Mouse (Mus musculus) kidney, postnatal 0 days (tissue): ENCODE measurements around the gene Adamts13. TPM values are rescaled to one million over a fixed set of nuclear protein-coding genes. Genes with fewer than 3 reads are reported as not detected.

Experiments used
- ATAC-seq: fragments of 200-750 bp; cut with Nextera tagmentation; replicated peaks from 2 replicates; pipeline ENCODE4 v1.8.0; 2017; ENCODE audit warnings: low read depth, moderate number of reproducible peaks, moderate TSS enrichment, moderate library complexity; ENCODE audit not compliant: low FRiP score
- DNase-seq: peaks from one replicate; pipeline ENCODE4 v3.0.0-alpha.2; 2016; ENCODE audit warnings: low spot score
- H3K27ac ChIP-seq: fragments of 300-500 bp; sonication (generic); 2 replicates; pipeline ENCODE4 v1.5.1; 2014; ENCODE audit warnings: mild to moderate bottlenecking
- H3K27me3 ChIP-seq: fragments of 300-500 bp; sonication (generic); 2 replicates; pipeline ENCODE4 v1.6.1; 2014; ENCODE audit warnings: low read length, mixed read lengths; ENCODE audit not compliant: insufficient read depth
- H3K36me3 ChIP-seq: fragments of 300-500 bp; sonication (generic); 2 replicates; pipeline ENCODE4 v1.6.1; 2014; ENCODE audit warnings: low read length, mixed read lengths; ENCODE audit not compliant: insufficient read depth
- H3K4me1 ChIP-seq: fragments of 300-500 bp; sonication (generic); replicated peaks from 2 replicates; pipeline ENCODE4 v1.6.1; 2014; ENCODE audit warnings: antibody characterized with exemption, low read length, mixed read lengths; ENCODE audit not compliant: insufficient read depth
- H3K4me2 ChIP-seq: fragments of 300-500 bp; sonication (generic); 2 replicates; pipeline ENCODE4 v1.6.1; 2014; ENCODE audit warnings: mild to moderate bottlenecking, low read length, moderate library complexity, mixed read lengths
- H3K4me3 ChIP-seq: fragments of 300-500 bp; sonication (generic); replicated peaks from 2 replicates; pipeline ENCODE4 v1.5.1; 2014; ENCODE audit warnings: low read depth, low read length
- H3K9ac ChIP-seq: fragments of 300-500 bp; sonication (generic); 2 replicates; pipeline ENCODE4 v1.6.1; 2014; ENCODE audit warnings: low read depth, low read length
- H3K9me3 ChIP-seq: fragments of 300-500 bp; sonication (generic); replicated peaks from 2 replicates; pipeline ENCODE4 v1.6.1; 2016; ENCODE audit warnings: low read length, inconsistent platforms, mixed read lengths
- CTCF ChIP-seq: IDR thresholded peaks from 2 replicates; pipeline ENCODE4 v1.5.1; 2016; ENCODE audit warnings: antibody characterized with exemption, low read depth, mild to moderate bottlenecking, moderate library complexity
- WGBS: fragments of 180-500 bp; shearing (Covaris S2); extraction: QIAGEN DNeasy Blood & Tissue Kit; methylation state at CpG from one replicate; pipeline ENCODE4 v1.1.7; 2014; 5-methylcytosine and 5-hydroxymethylcytosine counted together
- polyA plus RNA-seq: library from polyadenylated mRNA; unstranded; fragments of >200 nt; fragmentation: Nextera tagmentation; extraction: Ambion mirVana; gene quantifications from 2 replicates; pipeline ENCODE4 v1.2.1, GENCODE M21; 2015

Gene Adamts13
- polyA plus RNA-seq, 1 experiment from 2014 or later: 0.13 TPM

DNA sequence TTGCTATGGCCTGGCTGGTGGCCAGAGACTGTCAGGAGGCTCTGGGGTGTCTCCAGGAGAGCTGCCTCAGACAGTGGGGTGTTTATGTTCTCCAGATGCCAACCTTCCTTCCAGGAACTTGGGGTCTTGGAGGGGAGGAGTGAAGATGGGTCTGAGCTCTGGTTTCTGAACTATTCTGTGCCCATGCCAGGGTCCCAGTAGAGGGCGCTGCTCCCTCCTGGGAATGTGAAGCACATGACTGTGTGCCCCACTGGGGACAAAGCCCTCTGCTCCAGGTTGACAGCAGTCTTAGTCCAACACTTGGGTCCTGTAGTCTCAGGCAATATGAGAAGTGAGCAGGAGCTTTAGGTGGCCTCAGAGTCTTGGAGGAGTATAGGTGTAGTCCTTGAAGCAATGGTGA, 66.1 kb downstream of the Adamts13 start:
- ATAC-seq (no peak), DNase-seq (peak; percentile 16)
- no peak overlapping the region for H3K9ac ChIP-seq
- no peaks in the 10 kb centered on the region for H3K4me1 ChIP-seq
- peak; percentile 55; the same call in 1 of the 2 replicates for TF ChIP-seq CTCF
- H3K9me3 ChIP-seq: no peaks in the 10 kb centered on the region
- no peak overlapping the region for H3K4me3 ChIP-seq
- no peaks in the 10 kb centered on the region for H3K36me3 ChIP-seq
- H3K27ac ChIP-seq: no peak overlapping the region
- H3K27me3 ChIP-seq: no peaks in the 10 kb centered on the region
- WGBS: 10% methylated on average over 1 of the region's 1 CpGs
- no peak overlapping the region for H3K4me2 ChIP-seq

- no peak for DNase-seq
- 58% methylated on average over 8 of the region's 8 CpGs for WGBS
- H3K4me1 ChIP-seq: no peaks in the 10 kb centered on the region
- no peaks in the 10 kb centered on the region for H3K36me3 ChIP-seq
- H3K27ac ChIP-seq: no peak overlapping the region
- no peaks in the 10 kb centered on the region for H3K9me3 ChIP-seq
- TF ChIP-seq CTCF: no peak
- no peaks in the 10 kb centered on the region for H3K27me3 ChIP-seq
- H3K4me3 ChIP-seq: no peak overlapping the region
- H3K4me2 ChIP-seq: no peak overlapping the region
- ATAC-seq: no peak
- no peak overlapping the region for H3K9ac ChIP-seq
Observed at GRCm38 (mm10) chr2:27042131-27042844, 69.1 kb downstream of the Adamts13 start.

DNA sequence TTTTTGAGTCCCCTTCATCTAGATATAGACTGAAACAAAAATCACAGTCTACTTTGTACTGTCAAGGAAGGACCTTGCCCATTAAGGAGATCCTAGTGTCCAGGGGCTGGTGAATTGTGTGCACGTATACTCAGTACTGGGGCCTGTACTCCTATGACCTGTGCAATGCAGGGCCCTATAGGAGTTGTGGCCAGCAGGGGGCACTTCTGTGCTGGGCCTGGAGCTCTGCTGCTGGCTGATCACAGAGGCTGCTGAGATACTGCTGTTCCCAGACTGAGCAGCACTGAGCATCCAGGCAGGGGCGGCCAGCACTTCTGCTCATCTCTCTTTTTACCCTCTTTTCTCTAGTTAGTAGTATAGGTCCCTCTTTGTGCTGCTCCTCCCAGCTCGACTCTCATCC, 70.2 kb downstream of the Adamts13 start:
- Histone ChIP-seq H3K27me3 (no peaks in the 10 kb centered on the region), H3K9ac (no peak overlapping the region), H3K27ac (no peak overlapping the region), H3K4me1 (no peaks in the 10 kb centered on the region), H3K4me2 (no peak overlapping the region), H3K36me3 (no peaks in the 10 kb centered on the region), H3K9me3 (no peaks in the 10 kb centered on the region), H3K4me3 (no peak overlapping the region)
- DNase-seq (peak; percentile 90), ATAC-seq (peak; percentile 76)
- peak; percentile 92 for TF ChIP-seq CTCF
- WGBS: 27% methylated on average over 3 of the region's 3 CpGs

DNA sequence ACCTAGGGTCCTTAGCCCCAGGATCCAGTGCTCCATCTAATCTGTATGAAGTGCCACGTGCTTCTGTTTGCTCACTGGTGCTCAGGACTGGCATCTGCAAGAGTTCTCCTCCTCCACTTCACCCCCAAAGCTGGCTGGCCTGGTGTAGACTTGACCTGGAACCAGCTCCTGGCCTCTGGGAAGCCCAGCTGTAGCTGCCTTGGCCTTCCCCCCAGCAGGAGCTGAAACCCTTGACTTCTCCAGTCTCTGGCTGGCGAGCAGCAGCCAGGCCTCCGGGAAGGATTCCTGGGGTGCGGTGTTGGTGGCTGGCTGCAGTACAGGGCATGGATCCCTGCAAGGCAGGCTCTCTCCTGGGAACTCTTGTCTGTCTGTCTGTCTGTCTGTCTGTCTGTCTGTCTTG, 71.0 kb downstream of the Adamts13 start:
- Histone ChIP-seq H3K36me3 (no peaks in the 10 kb centered on the region), H3K4me2 (no peak overlapping the region), H3K27ac (no peak overlapping the region), H3K4me1 (no peaks in the 10 kb centered on the region), H3K27me3 (no peaks in the 10 kb centered on the region), H3K4me3 (no peak overlapping the region), H3K9me3 (no peaks in the 10 kb centered on the region), H3K9ac (no peak overlapping the region)
- ATAC-seq: no peak
- TF ChIP-seq CTCF: no peak
- no peak for DNase-seq
- 74% methylated on average over 4 of the region's 4 CpGs for WGBS

DNA sequence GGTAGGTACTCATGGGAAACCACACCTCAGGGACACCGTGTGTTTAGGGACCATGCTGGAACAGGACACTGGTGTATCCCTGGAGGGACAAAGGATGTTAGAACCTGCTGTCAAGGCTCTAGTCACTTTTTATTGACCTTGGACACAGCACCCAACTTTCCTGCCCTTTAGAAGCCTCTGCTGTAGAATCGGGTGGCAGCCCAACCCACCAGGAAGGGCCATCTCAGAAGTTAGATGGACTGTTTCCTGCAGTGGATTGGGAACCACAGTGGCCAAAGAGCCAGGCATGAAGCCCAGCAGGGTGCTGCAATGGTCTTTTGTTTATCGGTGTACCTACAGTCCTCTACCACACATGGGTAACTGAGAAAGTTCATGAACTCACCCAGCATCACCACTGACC, 71.4 kb downstream of the Adamts13 start:
- no peak for ATAC-seq
- TF ChIP-seq CTCF: no peak
- H3K4me1 ChIP-seq: no peaks in the 10 kb centered on the region
- 79% methylated on average over 3 of the region's 3 CpGs for WGBS
- no peaks in the 10 kb centered on the region for H3K9me3 ChIP-seq
- no peak overlapping the region for H3K4me3 ChIP-seq
- H3K27me3 ChIP-seq: no peaks in the 10 kb centered on the region
- no peak for DNase-seq
- no peak overlapping the region for H3K9ac ChIP-seq
- H3K36me3 ChIP-seq: no peaks in the 10 kb centered on the region
- no peak overlapping the region for H3K27ac ChIP-seq
- H3K4me2 ChIP-seq: no peak overlapping the region

DNA sequence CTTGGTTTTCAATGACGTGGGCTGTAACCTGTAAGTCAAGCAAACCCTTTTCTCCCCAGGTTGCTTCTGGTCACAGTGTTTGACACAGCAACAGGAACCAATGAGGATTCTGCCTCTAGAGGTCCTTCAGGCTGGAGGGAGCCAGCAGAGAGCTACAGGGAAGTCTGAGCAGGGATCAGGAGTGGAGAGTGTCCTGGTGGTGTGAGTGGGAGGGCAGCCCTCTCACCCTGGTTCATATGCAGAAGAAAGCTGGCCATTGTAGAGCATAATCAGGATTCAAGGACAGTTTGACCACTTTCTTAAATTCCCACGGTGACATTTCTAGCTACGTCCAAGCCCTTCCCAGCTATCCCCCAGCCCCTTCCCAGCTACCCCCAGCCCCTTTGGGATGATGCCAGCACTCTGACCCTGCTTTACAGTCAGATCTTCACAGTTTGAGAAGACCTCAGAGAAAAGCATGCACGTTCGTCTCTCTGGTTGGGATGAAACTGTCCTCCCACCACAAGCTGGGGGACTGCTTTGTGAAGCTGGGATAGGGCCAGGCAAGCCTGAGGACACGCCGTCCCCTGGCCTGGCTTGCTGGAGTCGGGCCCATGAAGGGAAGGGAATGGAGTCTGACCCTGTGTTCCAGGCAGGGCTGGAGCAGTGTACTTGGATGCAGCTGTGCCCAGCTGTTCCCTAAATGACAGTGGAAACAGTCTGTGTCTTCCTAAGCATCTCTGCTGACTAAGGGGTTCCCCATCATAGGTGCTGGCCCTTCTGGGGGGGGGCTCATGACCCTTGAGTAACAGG, 73.0 kb downstream of the Adamts13 start:
- DNase-seq (peak; percentile 78), ATAC-seq (peak; percentile 61; the same call in 1 of the 2 replicates)
- H3K27ac ChIP-seq: peak overlapping the region; percentile 63
- no peaks in the 10 kb centered on the region for H3K36me3 ChIP-seq
- H3K4me2 ChIP-seq: no peak overlapping the region
- WGBS: 52% methylated on average over 8 of the region's 8 CpGs
- no peak overlapping the region for H3K4me3 ChIP-seq
- H3K27me3 ChIP-seq: no peaks in the 10 kb centered on the region
- no peaks in the 10 kb centered on the region for H3K9me3 ChIP-seq
- no peak overlapping the region for H3K9ac ChIP-seq
- no peaks in the 10 kb centered on the region for H3K4me1 ChIP-seq
- no peak for TF ChIP-seq CTCF
